Mouse (Mus musculus): ENCODE measurements around the gene Defa28. TPM values are rescaled to one million over a fixed set of nuclear protein-coding genes. Genes with fewer than 3 reads are reported as not detected.
"Not testable (repeated sequence)": the region's sequence is repeated elsewhere in the genome, so short reads cannot be mapped to it uniquely, and the experiment has no call there.

The Defa28 gene
- polyA plus RNA-seq (2014; fragmentation: Nextera tagmentation; extraction: Ambion mirVana) = not detected in 2 replicates

- not testable (repeated sequence) for H3K27ac ChIP-seq (ENCODE audit: low read depth, low read length); H3K9me3 ChIP-seq (ENCODE audit: control insufficient read depth, low read length); H3K9ac ChIP-seq (ENCODE audit: low read depth, low read length); H3K27me3 ChIP-seq (ENCODE audit: control insufficient read depth, insufficient read depth, low read length); H3K4me1 ChIP-seq (ENCODE audit: control insufficient read depth, insufficient read depth, low read length); H3K36me3 ChIP-seq (ENCODE audit: control insufficient read depth, insufficient read depth, low read length); H3K4me3 ChIP-seq (ENCODE audit: low read length); H3K4me2 ChIP-seq (replicated peaks; ENCODE audit: low read depth, low read length); ATAC-seq (ENCODE audit: low FRiP score, low TSS enrichment)
- WGBS = no CpG with 5 or more reads among the region's 1 CpGs
These were observed at the start of gene Defa28 for GRCm38 (mm10) chr8:21582706-21583105. Gene Defa28 (plus strand): TSS chr8:21583006.

- H3K9me3 ChIP-seq (ENCODE audit: control insufficient read depth, low read length); H3K27ac ChIP-seq (ENCODE audit: low read depth, low read length); H3K4me1 ChIP-seq (ENCODE audit: control insufficient read depth, insufficient read depth, low read length); ATAC-seq (ENCODE audit: low FRiP score, low TSS enrichment); H3K9ac ChIP-seq (ENCODE audit: low read depth, low read length); H3K4me2 ChIP-seq (replicated peaks; ENCODE audit: low read depth, low read length); H3K36me3 ChIP-seq (ENCODE audit: control insufficient read depth, insufficient read depth, low read length); H3K4me3 ChIP-seq (ENCODE audit: low read length); H3K27me3 ChIP-seq (ENCODE audit: control insufficient read depth, insufficient read depth, low read length): not testable (repeated sequence)
- WGBS = no CpG with 5 or more reads among the region's 1 CpGs
These were observed 17.7 kb upstream of the Defa28 start, which contains the start of gene Defa37 for GRCm38 (mm10) chr8:21565086-21565485. Gene Defa37 (plus strand): TSS chr8:21565386.

- not testable (repeated sequence) for H3K9ac ChIP-seq (ENCODE audit: low read depth, low read length); H3K4me3 ChIP-seq (ENCODE audit: low read length); H3K36me3 ChIP-seq (ENCODE audit: control insufficient read depth, insufficient read depth, low read length); H3K9me3 ChIP-seq (ENCODE audit: control insufficient read depth, low read length); H3K27ac ChIP-seq (ENCODE audit: low read depth, low read length); H3K4me2 ChIP-seq (replicated peaks; ENCODE audit: low read depth, low read length); ATAC-seq (ENCODE audit: low FRiP score, low TSS enrichment); H3K4me1 ChIP-seq (ENCODE audit: control insufficient read depth, insufficient read depth, low read length); H3K27me3 ChIP-seq (ENCODE audit: control insufficient read depth, insufficient read depth, low read length)
- WGBS = no CpG with 5 or more reads among the region's 1 CpGs
These were observed 11.6 kb downstream of the Defa28 start, which contains the start of gene Gm7861 for GRCm38 (mm10) chr8:21594408-21594807. Gene Gm7861 (minus strand): TSS chr8:21594508.

GRCm38 (mm10) chr8:21617883-21618282, 35.1 kb downstream of the Defa28 start, which contains the start of gene Defa26:
Gene Defa26 (plus strand): TSS chr8:21618183.
- H3K4me1 ChIP-seq (ENCODE audit: control insufficient read depth, insufficient read depth, low read length); H3K4me3 ChIP-seq (ENCODE audit: low read length); H3K4me2 ChIP-seq (replicated peaks; ENCODE audit: low read depth, low read length); H3K9me3 ChIP-seq (ENCODE audit: control insufficient read depth, low read length); H3K36me3 ChIP-seq (ENCODE audit: control insufficient read depth, insufficient read depth, low read length); H3K27me3 ChIP-seq (ENCODE audit: control insufficient read depth, insufficient read depth, low read length); ATAC-seq (ENCODE audit: low FRiP score, low TSS enrichment); H3K27ac ChIP-seq (ENCODE audit: low read depth, low read length); H3K9ac ChIP-seq (ENCODE audit: low read depth, low read length): not testable (repeated sequence)
- no CpG with 5 or more reads among the region's 1 CpGs for WGBS

Other genes starting within 250 kb of the Defa28 start
- not detected in 2 replicates for gene Defa2, start 204.5 kb upstream of the Defa28 start, polyA plus RNA-seq (2014; fragmentation: Nextera tagmentation; extraction: Ambion mirVana)
- gene Defa33, start 191.2 kb upstream of the Defa28 start, polyA plus RNA-seq (2014; fragmentation: Nextera tagmentation; extraction: Ambion mirVana) = not detected in 2 replicates
- not detected in 2 replicates for gene Defa36, start 155.6 kb upstream of the Defa28 start, polyA plus RNA-seq (2014; fragmentation: Nextera tagmentation; extraction: Ambion mirVana)
- gene Gm7849, start 126.4 kb upstream of the Defa28 start, polyA plus RNA-seq (2014; fragmentation: Nextera tagmentation; extraction: Ambion mirVana) = not detected in 2 replicates
- not detected in 2 replicates for gene Defa20, start 73.7 kb upstream of the Defa28 start, polyA plus RNA-seq (2014; fragmentation: Nextera tagmentation; extraction: Ambion mirVana)
- not detected in 2 replicates for gene Defa32, start 54.0 kb upstream of the Defa28 start, polyA plus RNA-seq (2014; fragmentation: Nextera tagmentation; extraction: Ambion mirVana)
- gene Defa37, start 17.6 kb upstream of the Defa28 start, polyA plus RNA-seq (2014; fragmentation: Nextera tagmentation; extraction: Ambion mirVana) = not detected in 2 replicates
- gene Gm7861, start 11.5 kb downstream of the Defa28 start, polyA plus RNA-seq (2014; fragmentation: Nextera tagmentation; extraction: Ambion mirVana) = not detected in 2 replicates
- not detected in 2 replicates for gene Defa26, start 35.2 kb downstream of the Defa28 start, polyA plus RNA-seq (2014; fragmentation: Nextera tagmentation; extraction: Ambion mirVana)
- gene Defa17, start 72.8 kb downstream of the Defa28 start, polyA plus RNA-seq (2014; fragmentation: Nextera tagmentation; extraction: Ambion mirVana) = not detected in 2 replicates
- gene Defa34, start 82.8 kb downstream of the Defa28 start, polyA plus RNA-seq (2014; fragmentation: Nextera tagmentation; extraction: Ambion mirVana) = not detected in 2 replicates
- gene AY761184, start 120.6 kb downstream of the Defa28 start, polyA plus RNA-seq (2014; fragmentation: Nextera tagmentation; extraction: Ambion mirVana) = not detected in 2 replicates
- gene Defa24, start 151.5 kb downstream of the Defa28 start, polyA plus RNA-seq (2014; fragmentation: Nextera tagmentation; extraction: Ambion mirVana) = not detected in 2 replicates
- gene Defb50, start 240.5 kb downstream of the Defa28 start, polyA plus RNA-seq (2014; fragmentation: Nextera tagmentation; extraction: Ambion mirVana) = not detected in 2 replicates